Mouse (Mus musculus) urinary bladder, adult 18-20 months (tissue): ENCODE measurements around the gene Plaa.
A peak's percentile ranks its signal among the peaks of the same experiment; 100 is the strongest.

Source experiments
- DNase-seq, 2 experiments: peaks; one replicate each; pipeline ENCODE4 v3.0.0; 2022; ENCODE audit warnings: low spot score in 2 of 2, mixed read lengths in 2 of 2

Plaa gene

DNA sequence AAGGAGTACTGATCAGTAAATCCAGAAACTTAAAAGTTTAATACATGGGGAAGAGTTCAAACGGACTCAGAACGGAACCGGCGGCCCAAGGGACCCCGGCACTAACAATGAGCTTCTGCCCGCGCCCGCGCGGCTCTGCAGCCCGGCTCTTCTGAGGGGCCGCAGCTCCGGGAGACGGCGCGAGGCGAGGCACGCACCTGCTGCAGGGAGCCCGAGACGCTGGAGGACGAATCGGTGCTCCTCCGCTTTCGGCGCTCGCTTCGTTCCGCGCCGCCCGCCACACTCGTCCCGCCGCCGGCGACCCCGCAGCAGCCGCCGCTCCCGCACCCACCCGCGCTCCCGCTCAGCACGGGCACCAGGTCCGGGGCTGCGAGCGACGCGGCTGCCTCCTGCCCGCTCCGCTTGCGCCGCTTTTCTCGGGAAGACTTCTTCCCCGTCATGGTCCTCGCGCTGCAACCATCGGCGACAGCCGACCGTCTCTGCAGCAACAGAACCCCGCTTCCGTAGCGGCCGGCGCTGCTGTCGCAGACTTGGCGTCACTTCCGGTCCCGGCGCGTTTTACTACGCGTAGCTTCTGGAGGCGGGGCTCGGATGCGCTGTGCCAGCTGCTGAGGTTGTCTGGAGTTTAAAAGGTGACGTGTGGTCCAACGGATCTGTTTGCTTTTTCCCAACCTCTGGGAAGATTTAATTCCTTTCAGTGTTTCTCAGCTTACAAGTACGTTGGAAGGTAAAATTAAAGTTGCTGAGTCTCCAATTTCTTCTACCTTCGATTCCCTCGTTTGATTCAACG is 46.6 kb downstream of the Plaa start, which contains the start of the genes Gm10306 and Caap1:
Gm10306 (plus strand) TSS at position 282 of the 790 bp plus-strand sequence.
Caap1 (minus strand) TSS at position 532 of the 790 bp plus-strand sequence.
- DNase-seq: peak; percentile 85 to 90

DNA sequence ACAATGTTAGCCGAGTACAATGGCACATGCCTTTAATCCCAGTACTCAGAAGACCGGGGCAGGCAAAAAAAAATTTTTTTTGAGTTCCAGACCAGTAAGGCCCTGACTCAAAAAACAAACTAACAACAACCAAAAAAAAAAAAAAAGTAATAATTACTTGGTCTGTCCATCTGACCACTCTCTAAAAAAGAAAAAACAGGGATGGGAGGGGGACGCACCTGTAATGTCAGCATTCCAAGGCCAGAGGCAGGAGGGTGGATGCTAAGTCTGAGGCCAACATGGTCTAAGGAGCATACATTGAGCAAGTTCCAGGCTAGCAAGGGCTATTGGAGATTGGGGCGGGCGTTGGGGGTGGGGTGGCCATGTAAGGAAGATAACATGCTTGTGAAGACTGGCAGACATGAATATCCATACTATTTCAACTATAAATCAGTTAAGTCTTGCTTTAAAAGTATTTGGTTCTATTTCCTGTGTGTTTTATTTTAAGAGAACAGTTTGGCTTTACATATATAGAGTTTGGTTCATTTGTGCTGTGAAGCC is 48.0 kb downstream of the Plaa start:
- no peak for DNase-seq

DNA sequence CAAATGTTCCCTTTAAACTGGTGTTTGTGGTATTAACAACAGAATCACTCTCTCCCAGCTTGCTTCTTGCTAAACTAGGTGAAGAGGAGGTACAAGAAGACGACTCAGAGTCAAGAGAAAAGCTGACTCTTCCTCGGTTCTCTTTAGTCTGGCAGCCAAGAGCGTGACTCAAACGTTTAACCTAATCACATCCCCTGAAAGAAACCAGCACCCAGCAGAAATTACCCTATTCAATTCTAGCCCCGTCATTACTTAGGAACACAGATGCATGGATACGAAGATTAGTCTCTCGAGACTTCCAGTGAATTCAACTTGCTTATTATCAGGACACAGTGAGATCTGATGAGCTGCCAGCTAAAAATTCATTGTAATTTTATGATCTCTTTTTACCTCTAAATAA is 58.7 kb downstream of the Plaa start:
- DNase-seq: no peak

DNA sequence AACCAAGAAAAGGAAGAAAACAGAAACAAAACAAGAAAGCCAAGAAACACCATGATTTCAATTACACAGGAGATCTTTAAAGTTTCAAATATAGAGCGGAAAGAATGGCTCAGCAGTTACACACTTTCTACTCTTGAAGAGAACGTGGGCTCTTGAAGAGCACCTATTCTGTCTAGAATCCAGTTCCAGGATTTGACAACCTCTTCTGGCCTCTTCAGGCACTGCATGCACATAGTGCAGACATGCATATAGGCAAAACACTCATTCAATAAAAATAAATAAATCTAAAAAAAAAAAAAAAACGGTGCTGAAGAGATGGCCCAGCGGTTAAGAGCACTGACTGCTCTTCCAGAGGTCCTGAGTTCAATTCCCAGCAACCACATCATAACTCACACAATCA is 60.0 kb downstream of the Plaa start:
- no peak for DNase-seq

DNA sequence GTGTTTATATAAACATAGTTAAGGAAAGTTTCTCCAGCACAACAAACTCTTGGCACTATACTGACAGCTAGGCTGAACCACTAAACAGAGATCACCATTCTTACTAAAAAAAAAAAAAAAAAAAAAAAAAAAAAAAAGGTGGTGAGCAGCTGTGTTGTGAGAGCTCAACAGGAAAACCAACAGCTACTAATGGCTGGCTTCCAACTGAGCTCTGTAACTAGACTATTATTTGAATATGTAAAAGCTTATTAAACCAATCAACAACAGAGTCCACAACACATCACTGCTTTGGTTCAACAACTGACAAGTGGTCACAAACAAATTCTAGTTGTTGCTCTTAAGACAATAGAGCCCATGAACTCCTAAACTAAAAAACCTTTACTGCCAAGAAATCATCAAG is 69.8 kb downstream of the Plaa start:
- no peak for DNase-seq

DNA sequence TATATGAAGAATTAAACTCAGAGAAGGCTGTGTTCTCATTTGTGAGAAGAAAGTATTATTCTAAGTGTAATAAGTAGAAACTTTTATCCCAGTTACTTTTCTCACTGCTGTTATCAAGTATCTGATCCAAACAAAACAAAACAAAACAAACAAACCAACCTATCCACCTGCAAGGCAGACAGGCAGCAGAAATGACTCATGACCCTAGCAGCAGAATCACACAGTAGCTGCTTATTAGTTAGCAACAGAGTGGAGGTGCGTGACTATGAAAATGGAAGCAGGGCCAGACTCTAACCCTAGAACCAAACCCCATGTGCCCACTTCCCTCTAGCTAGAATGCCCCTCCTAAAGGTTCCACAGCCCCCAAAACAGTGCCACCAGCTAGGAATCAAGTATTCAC is 73.6 kb downstream of the Plaa start:
- no peak for DNase-seq

DNA sequence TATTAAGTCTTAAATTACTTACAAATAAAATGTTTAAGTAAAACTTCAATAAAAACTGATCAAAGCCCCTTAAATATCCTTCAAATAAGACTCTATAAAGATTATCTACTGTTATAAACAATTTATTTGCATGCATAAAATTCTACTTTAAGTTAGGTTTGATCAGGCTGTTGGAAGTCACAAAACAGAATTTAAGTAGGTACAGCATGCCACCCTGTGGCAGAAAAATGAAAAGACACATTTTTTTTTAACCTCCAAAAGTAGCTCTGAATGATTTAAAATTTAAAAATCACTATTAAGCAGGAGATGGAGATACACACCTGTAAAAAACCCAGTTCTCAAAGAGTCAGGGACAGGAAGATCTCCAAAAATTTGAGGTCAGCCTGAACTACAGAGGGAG is 79.7 kb downstream of the Plaa start:
- DNase-seq: no peak

DNA sequence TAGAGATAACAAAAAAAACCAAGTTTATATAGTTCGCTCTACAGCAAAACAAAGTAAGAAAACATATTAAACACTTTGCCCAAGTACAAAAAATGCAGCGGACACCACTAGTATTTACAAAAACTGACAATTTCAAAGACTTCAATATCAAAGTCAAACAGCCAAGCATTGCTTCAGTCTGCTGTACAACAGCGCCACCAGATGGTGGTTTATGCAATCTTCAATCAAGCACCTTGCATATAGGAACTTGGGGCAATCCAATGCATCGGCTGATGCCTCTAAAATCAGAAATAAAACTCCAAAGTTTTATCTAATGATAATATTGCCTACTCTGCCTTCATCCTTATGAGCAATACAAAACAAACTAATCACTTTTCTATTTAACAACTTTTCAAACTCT is 85.4 kb downstream of the Plaa start:
- no peak for DNase-seq
